Mouse (Mus musculus) liver, postnatal 0 days (tissue): ENCODE results near the gene Brat1.

Source experiments
- CTCF ChIP-seq: sonication (generic); IDR thresholded peaks from 2 replicates; pipeline ENCODE4 v1.5.1; 2016; ENCODE audit warnings: antibody characterized with exemption, low read depth
- EP300 ChIP-seq: IDR thresholded peaks from 2 replicates; pipeline ENCODE4 v1.6.1; 2016; ENCODE audit warnings: antibody characterized with exemption, low read depth, mild to moderate bottlenecking

GRCm38 (mm10) chr5:140736166-140736565, 31.4 kb downstream of the Brat1 start:
- TF ChIP-seq CTCF, result no peak
- TF ChIP-seq EP300, result no peak
